Mouse (Mus musculus) megakaryocyte progenitor cell, adult 5-6 weeks (primary cell): Measurements from ENCODE around the gene Uty. TPM values are rescaled to one million over a fixed set of nuclear protein-coding genes. Genes with fewer than 3 reads are reported as not detected.

ENCODE experiments used
- ATAC-seq: replicated peaks from 2 replicates; pipeline ENCODE4 v1.8.0; 2016; ENCODE audit warnings: mild to moderate bottlenecking, moderate TSS enrichment, inconsistent platforms; ENCODE audit not compliant: poor library complexity
- total RNA-seq, 2 experiments: library from RNA; stranded (forward) in 1 of 2; stranded (reverse) in 1 of 2; fragments of 157-497, 149-512 nt in 1 of 2; fragments of 200-1000 nt in 1 of 2; gene quantifications; 2 replicates each; pipeline versions ENCODE4 v1.2.3 to v1.2.4; 2015 to 2017

Uty gene
- total RNA-seq (2015) (25.6 and 33.0 TPM in 2 replicates), total RNA-seq (2017) (23.7 and 36.5 TPM in 2 replicates)

DNA sequence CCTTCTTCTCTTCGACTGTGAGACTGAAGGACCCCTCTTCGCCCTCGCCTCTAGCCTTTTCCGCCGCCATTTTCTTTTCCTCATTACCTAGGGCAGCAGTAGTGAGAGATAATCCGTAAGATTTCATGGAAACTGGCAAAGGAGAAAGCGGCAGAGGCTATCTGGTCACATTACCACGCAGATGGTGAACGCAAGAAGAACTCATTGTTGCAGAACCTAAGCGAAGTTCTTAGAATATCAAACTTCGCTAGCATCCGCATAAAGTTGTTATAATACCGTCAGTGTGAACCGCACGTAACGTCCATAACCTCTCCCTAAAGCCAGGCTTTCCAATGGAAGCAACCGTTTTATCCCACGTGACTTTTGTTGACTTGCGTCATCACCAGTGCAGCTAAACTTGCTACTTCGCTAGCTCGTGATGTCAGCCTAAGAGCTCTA, at the start of gene Uty:
Uty (minus strand) TSS at position 334 of the 438 bp plus-strand sequence.
- peak; percentile 98 for ATAC-seq

DNA sequence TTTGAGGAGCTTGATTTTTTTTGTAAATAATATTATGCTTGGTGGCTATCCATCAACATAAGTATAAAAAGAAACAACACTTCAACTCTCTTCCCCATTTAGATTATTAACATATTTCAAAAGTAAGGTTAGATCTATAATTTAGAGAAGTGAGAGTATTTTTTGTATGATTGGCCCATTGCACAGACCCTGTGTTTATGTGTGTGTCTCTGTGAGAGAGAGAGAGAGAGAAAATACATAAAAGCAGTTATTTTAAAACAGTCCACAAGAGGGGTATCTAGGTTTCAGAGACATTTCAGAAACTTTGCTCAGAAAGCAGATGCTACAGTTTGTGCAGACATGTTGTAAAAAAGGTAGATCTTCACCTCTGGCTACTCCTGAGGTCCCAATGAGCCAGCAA, 48.1 kb upstream of the Uty start:
- peak; percentile 57 for ATAC-seq

DNA sequence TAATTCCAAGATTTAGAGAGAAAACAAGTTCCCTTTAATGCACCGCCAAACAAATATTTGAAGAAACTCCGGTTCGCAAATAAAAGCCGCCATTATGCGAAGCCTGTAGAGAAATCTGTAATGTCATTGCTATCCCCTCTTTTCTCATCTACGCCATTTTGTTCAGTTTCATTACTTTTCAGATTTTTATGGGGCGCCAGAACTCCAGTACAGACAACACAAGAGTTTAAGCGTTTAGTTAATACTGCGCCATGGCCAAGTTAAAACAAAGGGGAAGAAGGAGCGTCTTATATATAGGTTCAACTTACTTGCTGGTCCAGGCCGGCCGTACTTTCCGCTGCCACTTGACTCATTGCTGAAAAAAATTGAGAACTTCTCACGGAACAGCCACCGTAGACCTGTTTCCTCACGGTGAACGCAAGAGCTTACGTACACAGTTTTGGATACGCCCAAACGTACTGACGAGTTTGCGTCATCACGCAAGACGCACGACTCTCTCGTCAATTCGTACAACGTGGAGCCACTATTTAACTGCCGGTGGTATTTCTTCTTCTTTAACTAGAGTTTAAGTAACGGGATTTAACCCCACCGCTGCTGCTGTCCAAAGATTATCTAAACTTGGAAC, 40.7 kb upstream of the Uty start, which contains the start of gene Ddx3y:
Ddx3y (minus strand) TSS at position 459 of the 625 bp plus-strand sequence.
- peak; percentile 99 for ATAC-seq

DNA sequence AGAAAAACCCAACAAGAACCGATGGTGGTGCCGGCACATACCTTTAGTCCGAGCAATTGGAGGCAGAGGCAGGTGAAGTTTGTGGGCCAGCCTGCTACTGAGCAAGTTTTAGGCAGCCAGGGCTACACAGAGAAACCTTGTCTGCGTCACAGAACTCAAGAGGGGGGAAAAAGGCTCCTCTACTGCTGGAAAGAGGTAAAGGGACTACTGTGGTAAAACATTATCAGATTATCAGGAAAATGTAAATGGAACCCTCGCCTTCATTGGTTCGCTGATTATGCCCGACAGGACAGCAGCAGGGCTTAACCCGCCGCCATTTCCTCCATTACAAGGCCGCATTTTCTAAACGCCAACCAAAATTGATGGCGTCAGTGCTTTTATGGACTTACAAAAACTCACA, 40.2 kb upstream of the Uty start:
- peak; percentile 73 for ATAC-seq

DNA sequence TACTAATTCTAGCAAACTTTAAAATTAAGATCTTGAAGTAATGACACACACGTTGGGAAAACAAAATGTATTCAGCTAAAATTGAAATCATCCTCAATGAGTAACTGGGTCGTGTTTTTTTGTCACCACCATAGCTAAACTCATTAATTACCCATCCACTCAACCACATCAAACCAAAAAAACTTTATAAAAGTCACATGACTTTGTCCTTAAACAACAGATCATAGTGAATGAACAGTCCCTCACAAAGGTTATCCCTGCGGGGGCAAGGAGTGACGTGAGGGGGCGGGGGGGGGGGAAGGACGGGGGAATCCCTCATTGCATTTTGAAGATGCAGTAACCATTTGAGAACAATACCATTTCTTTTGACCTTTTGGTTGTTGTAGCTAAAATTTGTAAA, 558 bp upstream of the Uty start:
- ATAC-seq = no peak

DNA sequence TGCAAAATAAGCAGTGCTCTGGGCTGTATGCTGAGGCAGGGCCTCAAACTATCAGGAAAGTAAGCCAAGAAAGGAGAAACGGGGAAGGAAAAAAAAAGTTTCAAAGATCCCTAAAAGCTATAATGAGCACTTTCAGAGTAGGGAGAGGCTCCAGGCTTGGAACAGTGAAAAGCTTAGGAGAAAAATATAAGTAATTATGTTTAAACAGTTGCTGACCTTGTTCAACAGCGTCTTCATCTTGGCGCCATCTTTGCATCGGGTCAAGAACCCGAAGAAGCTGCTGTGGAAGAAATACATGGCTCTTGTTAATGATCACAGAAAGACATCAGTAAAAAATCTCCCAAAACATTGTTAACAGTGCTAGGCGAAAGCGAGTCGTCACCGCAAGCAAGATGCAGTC, 619 bp downstream of the Uty start:
- peak; percentile 15 for ATAC-seq

DNA sequence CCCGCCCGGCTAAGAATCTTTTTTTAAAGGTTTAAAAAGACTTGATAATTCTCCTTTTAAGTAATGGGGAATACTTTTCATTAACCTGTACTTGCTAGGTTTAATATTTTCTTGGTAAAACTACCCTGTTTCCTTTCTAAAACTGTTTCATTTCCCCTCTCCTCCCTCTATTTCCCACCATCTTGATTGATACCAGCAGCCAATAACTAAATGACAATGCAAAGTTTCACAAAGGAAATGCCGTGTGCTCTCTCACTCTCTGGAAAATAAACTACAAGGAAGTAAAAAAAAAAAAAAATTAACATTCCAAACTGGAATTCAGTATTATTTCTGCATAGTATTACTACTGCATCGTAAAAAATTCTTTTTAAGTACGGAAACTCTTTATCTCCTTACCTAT, 1.1 kb downstream of the Uty start:
- ATAC-seq = peak; percentile 45; the same call in 1 of the 2 replicates

DNA sequence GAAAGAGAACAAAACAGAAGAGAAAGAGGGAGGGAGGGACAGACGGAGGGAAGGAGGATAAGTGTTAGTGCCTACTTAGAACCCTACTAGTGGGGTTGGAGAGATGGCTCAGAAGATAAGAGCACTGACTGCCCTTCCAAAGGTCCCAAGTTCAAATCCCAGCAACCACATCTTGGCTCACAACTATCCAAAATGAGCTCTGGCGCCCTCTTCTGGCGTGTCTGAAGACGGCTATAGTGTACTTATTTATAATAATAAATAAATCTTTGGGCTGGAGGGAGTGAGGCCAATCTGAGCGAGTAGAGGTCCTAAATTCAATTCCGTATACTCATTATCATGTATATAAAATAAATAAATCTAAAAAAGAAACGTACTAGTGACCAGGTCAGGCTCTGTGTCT, 25.6 kb downstream of the Uty start:
- ATAC-seq = no peak

DNA sequence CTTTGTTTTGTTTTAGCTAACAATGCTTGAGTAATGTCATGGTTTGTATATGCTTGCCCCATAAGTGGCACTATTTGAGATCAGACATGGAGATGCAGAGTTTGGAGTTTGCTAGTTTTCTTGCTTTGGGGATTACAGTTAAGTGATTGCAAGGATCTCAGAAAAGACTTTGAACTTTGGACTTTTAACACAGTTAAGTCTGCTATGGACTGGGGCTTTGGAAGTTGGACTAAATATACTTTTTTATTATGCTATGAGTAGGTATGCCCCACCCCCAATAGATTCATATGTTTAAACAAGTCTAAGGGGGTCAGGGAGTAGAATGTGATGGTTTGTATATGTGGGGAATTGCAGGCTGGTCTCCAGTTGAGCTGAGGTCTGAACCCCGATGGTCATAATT, 67.1 kb downstream of the Uty start:
- no peak for ATAC-seq

DNA sequence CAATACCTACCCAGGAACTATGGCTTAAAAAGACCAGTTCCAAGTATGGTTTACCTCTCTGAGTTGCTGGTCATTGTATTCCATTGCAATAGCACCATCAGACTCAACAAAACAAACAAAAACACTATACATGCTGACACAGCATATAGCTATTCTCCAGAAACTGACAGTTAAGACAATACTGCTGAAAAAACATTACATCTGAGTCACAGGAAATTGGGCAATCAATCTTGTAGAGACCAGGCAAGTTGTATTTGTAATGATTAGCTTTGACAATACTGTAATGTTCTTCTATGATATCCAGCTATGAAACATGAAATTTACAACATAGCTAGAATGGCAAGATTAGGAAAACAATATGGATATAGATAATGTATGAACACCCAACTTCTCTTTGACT, 82.5 kb downstream of the Uty start:
- peak; percentile 82 for ATAC-seq

DNA sequence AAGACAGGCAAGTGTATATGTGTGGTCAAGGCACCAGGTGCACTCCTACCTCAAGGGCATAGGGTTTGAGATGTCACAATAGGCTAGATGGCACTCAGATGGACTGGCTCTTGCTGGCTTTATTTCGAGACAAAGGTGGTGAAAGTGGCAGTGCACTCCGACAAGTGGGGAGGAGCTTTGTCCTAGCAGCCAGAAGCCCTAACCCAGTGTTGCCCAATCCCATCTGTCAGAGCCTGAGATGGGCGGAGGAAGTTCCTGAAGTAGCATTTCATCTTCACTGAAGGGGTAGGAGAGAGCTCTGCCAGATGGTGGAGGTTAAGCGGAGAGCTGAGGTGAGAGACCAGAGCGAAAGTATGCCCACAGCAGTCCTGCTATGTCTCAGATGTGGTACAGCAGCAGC, 129.4 kb downstream of the Uty start:
- ATAC-seq = peak; percentile 89

DNA sequence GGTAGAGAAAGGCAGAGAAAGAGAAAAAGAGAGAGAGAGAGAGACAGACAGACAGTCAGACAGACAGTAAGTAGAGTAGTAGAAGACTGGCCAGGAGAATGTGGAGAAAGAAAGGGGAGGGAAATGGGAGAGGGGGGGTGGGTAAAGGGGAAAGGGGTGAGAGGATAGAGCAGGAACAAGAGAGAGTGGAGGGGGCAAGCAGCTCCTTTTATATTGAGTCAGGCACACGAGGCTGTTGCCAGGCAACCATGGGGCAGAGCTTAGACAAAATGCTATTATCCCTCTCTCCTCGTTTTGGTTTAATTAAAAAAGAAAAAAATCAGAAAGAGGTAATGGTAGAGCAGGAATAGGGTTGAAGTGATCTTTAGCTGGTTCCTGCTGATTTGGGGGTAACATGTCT, 131.5 kb downstream of the Uty start:
- ATAC-seq = no peak

Other genes starting within 250 kb of the Uty start
- 92.8 and 101 TPM in 2 replicates for gene Eif2s3y, start 235.2 kb downstream of the Uty start, total RNA-seq (2015)
- gene Eif2s3y, start 235.2 kb downstream of the Uty start, total RNA-seq (2017) = 127 and 142 TPM in 2 replicates
- 35.9 and 40.2 TPM in 2 replicates for gene Ddx3y, start 40.9 kb upstream of the Uty start, total RNA-seq (2015)
- gene Ddx3y, start 40.9 kb upstream of the Uty start, total RNA-seq (2017) = 54.0 and 64.3 TPM in 2 replicates
- not detected in 2 replicates for gene Usp9y, start 214.0 kb upstream of the Uty start, total RNA-seq (2015)
- gene Usp9y, start 214.0 kb upstream of the Uty start, total RNA-seq (2017) = not detected in 2 replicates